Mouse (Mus musculus) G1E (cell line): ENCODE data around the gene Myh10. TPM values are rescaled to one million over a fixed set of nuclear protein-coding genes. Genes with fewer than 3 reads are reported as not detected.

Source experiments
- ATAC-seq: 2 replicates; pipeline ENCODE4 v1.8.0; 2016; ENCODE audit warnings: mild to moderate bottlenecking; ENCODE audit not compliant: insufficient number of reproducible peaks, poor library complexity, low FRiP score, severe bottlenecking; ENCODE audit errors: extremely low read depth
- DNase-seq: peaks from one replicate; pipeline ENCODE4 v3.0.0; 2012; ENCODE audit warnings: low spot score
- H3K27me3 ChIP-seq: 2 replicates; pipeline ENCODE4 v1.6.1; 2012; ENCODE audit warnings: mild to moderate bottlenecking, low read length, inconsistent platforms; ENCODE audit not compliant: insufficient read depth
- H3K36me3 ChIP-seq: replicated peaks from 2 replicates; pipeline ENCODE3; 2012; ENCODE audit warnings: mild to moderate bottlenecking, inconsistent platforms
- H3K4me1 ChIP-seq: 2 replicates; pipeline ENCODE4 v1.6.1; 2012; ENCODE audit warnings: low read depth, low read length, inconsistent platforms, mixed read lengths; ENCODE audit not compliant: insufficient read depth
- H3K4me3 ChIP-seq: 2 replicates; pipeline ENCODE4 v1.5.1; 2012; ENCODE audit warnings: low read depth, mild to moderate bottlenecking, inconsistent platforms, low read length, moderate library complexity, mixed read lengths
- H3K9me3 ChIP-seq: replicated peaks from 2 replicates; pipeline ENCODE4 v1.6.1; 2012; ENCODE audit warnings: inconsistent platforms
- CTCF ChIP-seq: IDR thresholded peaks from 2 replicates; pipeline ENCODE4 v1.5.1; 2012; ENCODE audit warnings: low read depth, low read length, inconsistent platforms, mixed read lengths
- GATA1 ChIP-seq: IDR thresholded peaks from 2 replicates; pipeline ENCODE4 v1.6.1; 2012; ENCODE audit warnings: borderline replicate concordance, low read length, inconsistent platforms, mixed read lengths
- GATA2 ChIP-seq: IDR thresholded peaks from 2 replicates; pipeline ENCODE4 v1.6.1; 2012; ENCODE audit warnings: low read depth, low read length, inconsistent platforms, borderline replicate concordance
- POLR2AphosphoS5 ChIP-seq: IDR thresholded peaks from 2 replicates; pipeline ENCODE4 v1.6.1; 2012; ENCODE audit warnings: low read depth, low read length, inconsistent platforms; ENCODE audit not compliant: insufficient replicate concordance
- TAL1 ChIP-seq: conservative IDR thresholded peaks from 2 replicates; pipeline ENCODE4 v1.6.1; 2012; ENCODE audit warnings: low read depth, low read length, inconsistent platforms, mixed read lengths
- polyA plus RNA-seq: library from polyadenylated mRNA; stranded (reverse); fragments of >175 nt; gene quantifications from 2 replicates; pipeline ENCODE4 v1.2.3, GENCODE M21; 2012
- total RNA-seq, 2 experiments: library from RNA; stranded (forward) in 1 of 2; stranded (reverse) in 1 of 2; fragments of 200-1000 nt in 1 of 2; fragments of >200 nt in 1 of 2; fragmentation: Nextera tagmentation in 1 of 2; gene quantifications; 2 replicates each; pipeline ENCODE4 v1.2.3; 2014 to 2017

Gene Myh10
- total and polyA plus RNA-seq, 3 experiments = 0.03 to 4.9 (median 0.49) TPM

DNA sequence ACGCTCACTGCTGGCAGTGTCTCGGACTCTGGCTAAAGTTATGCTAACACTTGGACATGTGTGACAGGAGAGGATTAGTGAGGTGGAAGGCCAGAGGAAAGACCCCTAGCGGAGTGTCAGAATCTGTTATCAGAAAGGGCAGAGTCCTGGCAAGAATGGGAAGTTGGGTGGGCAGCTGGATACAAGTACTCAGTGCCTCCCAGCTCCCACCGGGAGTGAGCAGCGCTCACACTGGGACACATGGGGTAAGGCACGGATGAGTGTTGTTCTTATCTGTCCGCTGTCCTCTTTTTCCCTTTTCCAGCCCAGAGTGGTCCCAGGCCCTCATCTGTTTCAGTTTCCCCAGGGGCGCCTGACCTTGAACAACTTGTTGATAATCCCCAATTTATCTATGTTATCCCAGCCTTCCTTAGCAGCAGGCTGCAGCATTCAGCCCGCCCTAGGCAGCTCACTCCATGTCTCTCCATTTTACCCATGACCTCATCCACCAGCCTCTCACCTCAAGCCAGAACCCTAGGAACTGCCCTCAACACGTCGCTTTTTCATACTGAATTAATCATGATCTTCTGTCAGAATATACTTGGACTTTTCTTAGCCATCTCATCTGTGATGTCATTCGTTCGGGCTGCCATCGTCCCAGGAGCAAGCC, 89.2 kb downstream of the Myh10 start:
- H3K36me3 ChIP-seq = no peaks in the 10 kb centered on the region
- H3K4me3 ChIP-seq = no peak overlapping the region
- no peak for DNase-seq
- no peaks in the 10 kb centered on the region for H3K9me3 ChIP-seq
- TF ChIP-seq CTCF = no peak
- TF ChIP-seq GATA1 = no peak
- TF ChIP-seq POLR2AphosphoS5 = no peak
- TF ChIP-seq GATA2 = no peak
- no peak for TF ChIP-seq TAL1
- H3K4me1 ChIP-seq = no peaks in the 10 kb centered on the region
- no peak for ATAC-seq
- peaks cover 21% of the 10 kb centered on the region for H3K27me3 ChIP-seq

DNA sequence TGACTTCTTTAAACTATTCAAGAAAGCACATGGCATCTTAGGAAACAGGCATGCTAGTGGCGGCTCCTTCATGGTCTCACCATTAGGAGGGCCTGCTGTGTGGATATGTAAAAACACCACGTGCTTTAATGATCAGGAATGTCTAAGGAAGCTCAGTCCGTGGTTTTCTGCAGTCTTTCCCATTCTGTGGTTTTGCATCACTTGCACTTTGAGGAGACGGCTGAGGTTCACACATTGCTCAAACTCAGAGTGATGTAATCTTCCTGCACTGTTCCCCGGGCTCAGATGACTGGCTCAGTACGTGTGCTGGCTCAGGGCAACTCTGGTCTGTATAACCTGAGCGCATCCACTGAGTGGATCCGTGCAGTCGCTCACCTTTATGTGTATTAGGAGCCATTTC, 91.0 kb downstream of the Myh10 start:
- Histone ChIP-seq H3K27me3 (peaks cover 14% of the 10 kb centered on the region), H3K9me3 (no peaks in the 10 kb centered on the region), H3K36me3 (no peaks in the 10 kb centered on the region), H3K4me3 (no peak overlapping the region), H3K4me1 (no peaks in the 10 kb centered on the region)
- no peak for ATAC-seq
- TF ChIP-seq GATA2 (no peak), POLR2AphosphoS5 (no peak), TAL1 (no peak)
- no peak for DNase-seq

DNA sequence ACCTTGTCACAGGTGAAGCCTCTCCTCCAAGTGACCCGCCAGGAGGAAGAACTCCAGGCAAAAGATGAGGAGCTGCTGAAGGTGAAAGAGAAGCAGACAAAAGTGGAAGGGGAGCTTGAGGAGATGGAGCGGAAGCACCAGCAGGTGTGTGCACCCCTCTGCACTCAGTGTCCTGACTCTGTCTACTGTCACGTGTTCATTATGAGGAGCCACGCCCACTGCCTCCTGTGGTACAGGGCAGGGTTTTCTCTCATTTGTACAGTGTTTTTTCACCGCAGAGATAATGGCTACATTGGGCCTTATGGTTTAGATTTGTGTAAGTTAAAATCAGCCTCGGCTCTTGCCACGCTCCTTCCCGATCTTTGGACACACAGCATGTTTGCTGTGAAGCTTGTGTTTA, 94.5 kb downstream of the Myh10 start:
- Histone ChIP-seq H3K27me3 (peaks cover 15% of the 10 kb centered on the region; the same call in 1 of the 2 replicates), H3K4me1 (no peaks in the 10 kb centered on the region), H3K4me3 (no peak overlapping the region), H3K9me3 (no peaks in the 10 kb centered on the region), H3K36me3 (no peaks in the 10 kb centered on the region)
- TF ChIP-seq POLR2AphosphoS5 (no peak), TAL1 (no peak)
- no peak for DNase-seq
- no peak for ATAC-seq

DNA sequence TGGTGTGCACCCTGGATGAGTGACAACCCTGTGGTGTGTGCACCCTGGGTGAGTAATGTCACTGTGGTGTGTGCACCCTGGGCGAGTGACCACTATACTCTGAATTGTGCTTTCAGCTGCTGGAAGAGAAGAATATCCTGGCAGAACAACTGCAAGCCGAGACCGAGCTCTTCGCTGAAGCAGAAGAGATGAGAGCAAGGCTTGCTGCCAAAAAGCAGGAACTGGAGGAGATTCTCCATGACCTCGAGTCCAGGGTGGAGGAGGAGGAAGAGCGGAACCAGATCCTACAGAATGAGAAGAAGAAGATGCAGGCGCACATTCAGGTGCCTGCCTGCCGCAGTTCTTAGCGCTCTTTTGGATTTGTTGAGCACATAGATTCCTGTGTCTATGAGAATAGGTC, 95.9 kb downstream of the Myh10 start:
- ATAC-seq = no peak
- DNase-seq = no peak
- TF ChIP-seq CTCF = no peak
- TF ChIP-seq GATA2 = no peak
- no peak for TF ChIP-seq TAL1
- no peak for TF ChIP-seq POLR2AphosphoS5
- no peak for TF ChIP-seq GATA1
- no peaks in the 10 kb centered on the region for H3K4me1 ChIP-seq
- no peaks in the 10 kb centered on the region for H3K36me3 ChIP-seq
- H3K9me3 ChIP-seq = no peaks in the 10 kb centered on the region
- H3K27me3 ChIP-seq = peaks cover 16% of the 10 kb centered on the region; the same call in 1 of the 2 replicates
- no peak overlapping the region for H3K4me3 ChIP-seq

DNA sequence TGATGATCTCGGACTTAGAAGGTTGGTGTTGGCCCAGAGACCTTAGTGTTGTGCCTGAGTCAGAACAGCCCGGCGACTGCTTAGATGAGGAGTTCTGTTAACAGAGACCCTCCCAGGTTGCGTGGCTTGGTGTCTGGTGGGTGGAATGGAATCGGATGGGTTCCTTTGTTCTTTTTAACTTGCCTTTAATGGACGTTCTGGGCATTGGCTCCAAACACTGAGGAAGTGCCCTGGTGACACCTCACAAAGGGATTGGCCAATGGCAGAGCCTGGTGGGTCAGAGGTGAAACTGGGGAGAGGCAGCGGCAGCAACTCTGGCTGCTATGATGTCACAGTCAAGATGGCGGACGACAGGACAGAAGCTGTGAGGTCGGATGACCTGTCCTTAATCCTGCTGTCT, 99.4 kb downstream of the Myh10 start:
- Histone ChIP-seq H3K4me3 (no peak overlapping the region), H3K4me1 (no peaks in the 10 kb centered on the region), H3K27me3 (peaks cover 23% of the 10 kb centered on the region), H3K36me3 (no peaks in the 10 kb centered on the region), H3K9me3 (no peaks in the 10 kb centered on the region)
- no peak for ATAC-seq
- TF ChIP-seq GATA1 (no peak), GATA2 (no peak), TAL1 (no peak), POLR2AphosphoS5 (no peak), CTCF (no peak)
- no peak for DNase-seq

DNA sequence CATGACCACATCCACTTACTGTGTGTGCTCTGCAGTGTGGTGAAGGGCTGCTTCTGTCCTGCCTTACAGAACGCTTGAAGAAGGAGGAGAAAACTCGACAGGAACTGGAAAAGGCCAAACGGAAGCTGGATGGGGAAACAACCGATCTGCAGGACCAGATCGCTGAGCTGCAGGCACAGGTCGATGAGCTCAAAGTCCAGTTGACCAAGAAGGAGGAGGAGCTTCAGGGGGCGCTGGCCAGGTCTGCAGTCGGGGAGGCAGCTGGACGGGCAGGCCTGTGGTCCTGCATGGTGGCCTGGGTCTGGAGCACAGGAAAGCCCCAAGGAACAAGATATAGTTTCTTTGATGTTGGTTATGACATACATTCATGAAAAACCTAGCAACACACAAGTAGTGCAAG, 100.4 kb downstream of the Myh10 start:
- Histone ChIP-seq H3K36me3 (no peaks in the 10 kb centered on the region), H3K27me3 (peaks cover 23% of the 10 kb centered on the region), H3K4me1 (no peaks in the 10 kb centered on the region), H3K9me3 (no peaks in the 10 kb centered on the region), H3K4me3 (no peak overlapping the region)
- no peak for TF ChIP-seq CTCF
- no peak for TF ChIP-seq TAL1
- TF ChIP-seq POLR2AphosphoS5 = no peak
- no peak for TF ChIP-seq GATA2
- DNase-seq (no peak), ATAC-seq (no peak)

DNA sequence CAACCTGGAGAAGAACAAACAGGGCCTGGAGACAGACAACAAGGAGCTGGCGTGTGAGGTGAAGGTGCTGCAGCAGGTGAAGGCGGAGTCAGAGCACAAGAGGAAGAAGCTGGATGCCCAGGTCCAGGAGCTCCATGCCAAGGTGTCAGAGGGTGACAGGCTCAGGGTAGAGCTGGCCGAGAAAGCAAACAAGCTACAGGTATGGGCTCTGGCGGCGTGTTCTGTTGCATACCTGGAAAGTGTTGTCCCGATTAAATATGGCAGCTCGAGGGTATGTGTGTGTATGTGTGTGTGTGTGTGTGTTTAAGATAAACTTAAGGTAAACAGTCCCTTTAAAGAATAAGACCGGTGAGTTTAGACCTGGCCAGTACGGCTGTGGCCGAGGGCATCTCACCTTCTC, 106.9 kb downstream of the Myh10 start:
- TF ChIP-seq CTCF (no peak), GATA1 (no peak), TAL1 (no peak), GATA2 (no peak), POLR2AphosphoS5 (no peak)
- no peaks in the 10 kb centered on the region for H3K4me1 ChIP-seq
- ATAC-seq (no peak), DNase-seq (no peak)
- H3K9me3 ChIP-seq = no peaks in the 10 kb centered on the region
- H3K36me3 ChIP-seq = no peaks in the 10 kb centered on the region
- H3K27me3 ChIP-seq = peaks cover 29% of the 10 kb centered on the region
- no peak overlapping the region for H3K4me3 ChIP-seq
